Mouse (Mus musculus) layer of hippocampus, adult 11-12 months (tissue): ENCODE results near the gene Olfr588-ps1.
"Not testable (repeated sequence)": the region's sequence is repeated elsewhere in the genome, so short reads cannot be mapped to it uniquely, and the experiment has no call there.

Source experiments
- DNase-seq: peaks from one replicate; pipeline ENCODE4 v3.0.0; 2022; ENCODE audit warnings: low spot score

The Olfr588-ps1 gene

DNA sequence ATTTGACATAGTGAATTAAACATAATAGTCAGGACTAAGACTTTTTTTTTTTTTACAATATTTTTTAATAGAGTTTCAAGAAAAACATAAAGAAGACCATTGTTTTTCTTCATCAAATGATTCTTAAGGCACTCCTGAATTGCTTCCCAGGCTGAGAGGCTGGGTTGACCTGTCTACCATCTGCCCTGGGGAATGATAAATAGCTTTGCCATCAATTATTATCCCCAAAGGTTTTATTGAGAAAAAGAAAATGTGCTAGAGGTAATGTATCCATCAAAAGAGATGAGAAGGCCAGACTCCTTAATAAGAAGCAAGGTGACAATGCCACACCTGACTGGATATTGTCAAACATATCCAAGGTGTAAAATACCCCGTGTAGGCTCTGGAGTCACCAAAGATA, at the start of gene Olfr588-ps1:
Gene Olfr588-ps1 (plus strand): TSS at position 301 of the 400 bp plus-strand sequence.
- no peak for DNase-seq

DNA sequence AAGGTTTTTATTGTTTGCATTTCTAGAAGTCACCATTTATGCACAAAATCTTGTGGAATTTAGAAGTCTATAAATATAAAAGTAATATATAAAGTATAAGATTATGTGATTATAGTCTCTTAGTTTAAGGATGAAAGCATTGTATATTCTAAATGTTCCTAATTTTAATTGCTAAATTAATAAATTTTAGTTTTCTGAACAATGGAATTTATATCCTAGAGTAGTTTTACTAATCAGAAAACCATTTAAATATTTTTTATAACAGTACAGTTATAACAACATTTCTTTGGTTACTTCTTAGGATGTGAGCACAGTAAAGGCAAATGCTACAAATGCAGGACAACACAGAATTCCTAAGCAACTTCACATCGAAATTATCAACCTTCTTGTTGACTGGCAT, 43.3 kb upstream of the Olfr588-ps1 start, which contains the start of gene Olfr585:
Gene Olfr585 (plus strand): TSS at position 301 of the 400 bp plus-strand sequence.
- no peak for DNase-seq

DNA sequence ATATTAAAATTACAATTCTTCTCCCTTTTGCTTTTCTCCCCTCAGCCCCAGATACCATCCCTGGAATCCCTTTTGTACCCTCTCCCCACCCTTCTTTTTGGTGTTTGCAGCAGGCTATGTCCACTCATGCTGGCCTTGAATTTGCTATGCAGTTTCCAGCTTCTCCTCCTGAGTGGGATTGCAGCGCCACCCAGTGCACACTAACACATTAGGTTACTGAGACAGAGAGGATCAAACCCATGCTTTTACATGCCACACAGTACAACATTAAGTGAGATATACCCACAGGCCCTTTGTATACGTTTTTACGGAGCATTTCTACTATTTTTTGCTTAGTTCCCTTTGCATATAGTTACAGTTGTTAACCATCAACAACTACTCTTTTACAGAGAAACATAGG, 21.3 kb upstream of the Olfr588-ps1 start:
- no peak for DNase-seq

DNA sequence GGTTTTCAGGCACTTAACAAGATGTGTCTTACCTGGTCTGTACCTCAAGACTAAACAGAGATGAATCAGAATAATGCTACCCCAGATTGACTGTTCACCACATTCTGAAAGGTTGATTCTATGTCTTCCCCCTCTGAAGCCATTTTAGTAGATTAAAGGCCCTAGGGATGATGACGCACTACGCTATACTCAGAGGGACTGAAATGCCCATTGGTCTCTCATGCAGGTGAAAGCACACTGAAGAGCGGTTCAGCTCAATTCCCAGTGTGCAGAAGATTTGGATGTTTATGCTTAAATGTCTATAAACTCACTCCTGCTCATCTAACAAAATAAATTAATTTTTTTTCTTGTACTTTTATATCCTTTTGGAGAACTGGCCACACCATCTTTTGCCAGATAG, 15.1 kb upstream of the Olfr588-ps1 start, which contains the start of gene Olfr586:
Gene Olfr586 (minus strand): TSS at position 101 of the 400 bp plus-strand sequence.
- DNase-seq: no peak

DNA sequence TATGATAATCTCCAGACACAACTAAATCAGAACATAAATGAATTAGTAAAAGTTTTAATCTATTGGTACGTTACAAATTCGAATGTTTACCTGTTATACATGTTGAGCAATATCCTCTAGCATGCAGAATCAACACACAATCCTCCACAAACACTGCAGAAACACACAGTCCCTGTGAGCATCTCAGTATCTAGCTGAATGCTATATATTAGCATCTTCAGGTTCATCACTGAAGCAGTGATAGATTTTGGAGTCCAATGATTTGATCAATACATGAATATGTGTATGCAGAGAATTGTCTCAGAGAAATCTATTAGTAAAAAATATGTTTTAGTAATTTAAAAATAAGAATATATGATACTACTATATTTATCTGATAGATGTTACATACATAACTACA, 15.6 kb downstream of the Olfr588-ps1 start, which contains the start of gene Olfr589:
Gene Olfr589 (minus strand): TSS at position 101 of the 400 bp plus-strand sequence.
- no peak for DNase-seq

DNA sequence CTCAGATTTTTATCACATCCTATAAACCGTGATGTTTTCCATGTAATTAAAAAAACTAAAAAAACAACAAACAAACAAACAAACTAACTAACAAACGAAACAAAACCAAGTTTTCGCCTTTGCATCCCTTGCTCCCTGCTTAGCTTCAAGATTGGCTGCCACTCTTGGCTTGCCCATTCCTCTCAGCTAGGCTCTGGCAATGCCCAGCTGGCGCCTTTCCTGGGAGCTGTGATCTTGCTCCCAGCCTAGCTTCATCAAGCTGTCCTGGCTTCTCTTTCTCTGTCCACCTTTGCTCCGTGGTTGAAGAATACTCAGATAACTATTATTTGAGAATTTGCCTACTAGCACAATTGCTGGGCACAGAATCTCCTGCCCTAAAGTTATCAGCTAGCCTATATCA, 29.0 kb downstream of the Olfr588-ps1 start:
- DNase-seq: no peak

DNA sequence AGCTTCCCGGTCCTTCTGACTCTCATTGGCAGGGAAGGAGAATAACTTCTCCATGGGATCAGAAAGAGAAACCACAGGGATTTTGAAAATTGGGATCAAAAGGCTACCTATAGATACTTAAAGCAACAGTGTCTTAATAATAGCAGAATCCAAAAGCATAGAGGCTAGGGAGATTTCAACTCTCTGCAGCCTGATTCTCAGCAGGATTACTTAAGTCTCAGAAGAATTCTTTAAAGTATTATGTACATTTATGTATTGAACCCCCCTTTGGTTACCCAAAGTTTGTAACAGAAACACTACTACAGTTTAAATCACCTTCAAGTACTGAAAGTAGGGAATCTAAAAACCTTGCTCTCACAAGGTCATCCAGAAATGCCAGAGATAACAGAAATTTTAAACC, 37.6 kb downstream of the Olfr588-ps1 start, which contains the start of gene Olfr591:
Gene Olfr591 (minus strand): TSS at position 101 of the 400 bp plus-strand sequence.
- DNase-seq: no peak

DNA sequence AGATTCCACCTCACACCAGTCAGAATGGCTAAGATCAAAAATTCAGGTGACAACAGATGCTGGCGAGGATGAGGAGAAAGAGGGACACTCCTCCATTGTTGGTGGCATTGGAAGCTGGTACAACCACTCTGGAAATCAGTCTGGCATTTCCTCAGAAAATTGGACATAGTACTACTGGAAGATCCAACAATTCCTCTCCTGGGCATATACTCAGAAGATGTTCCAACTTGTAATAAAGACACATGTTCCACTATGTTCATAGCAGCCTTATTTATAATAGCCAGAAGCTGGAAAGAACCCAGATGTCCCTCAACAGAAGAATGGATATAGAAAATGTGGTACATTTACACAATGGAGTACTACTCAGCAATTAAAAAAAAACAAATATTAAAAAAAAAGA, 43.8 kb downstream of the Olfr588-ps1 start, which contains the start of gene Olfr592:
Gene Olfr592 (plus strand): TSS at position 301 of the 400 bp plus-strand sequence.
- not testable (repeated sequence) for DNase-seq
